Mouse (Mus musculus): Measurements from ENCODE around the gene Rbms3.

- no peak for TF ChIP-seq CTCF (IDR thresholded peaks at IDR 0.05; ENCODE audit: insufficient read depth, low read depth, low read length)
- TF ChIP-seq POLR2A (IDR thresholded peaks at IDR 0.05; ENCODE audit: insufficient read depth, low read depth, low read length): no peak
Measured at GRCm38 (mm10) chr9:116748346-116748745, 881.4 kb downstream of the Rbms3 start.
